Mouse (Mus musculus) adrenal gland, adult 18-20 months (tissue): ENCODE results near the gene Dmpk. TPM values are rescaled to one million over a fixed set of nuclear protein-coding genes. Genes with fewer than 3 reads are reported as not detected.

ENCODE experiments used
- DNase-seq, 2 experiments: peaks; one replicate each; pipeline ENCODE4 v3.0.0; 2021 to 2022; ENCODE audit warnings: low spot score in 2 of 2
- total RNA-seq, 2 experiments: library from RNA; stranded (reverse); gene quantifications; 1 replicate in 1 of 2; 2 replicates in 1 of 2; pipeline ENCODE4 v1.2.3; 2021

Dmpk gene
- total RNA-seq, 2 experiments from 2014 or later, result 127 to 137 TPM

GRCm38 (mm10) chr7:19075231-19075630, 8.4 kb upstream of the Dmpk start:
- DNase-seq, result no peak

- DNase-seq, result peak; percentile 85 to 86
These were observed 7.7 kb upstream of the Dmpk start, which contains the start of gene Dmwd for GRCm38 (mm10) chr7:19075723-19076585. TSS of gene Dmwd (plus strand) at chr7:19076227.

GRCm38 (mm10) chr7:19076586-19076991, 7.1 kb upstream of the Dmpk start:
- DNase-seq, result peak in 1 of 2 experiments; percentile 41

- peak in 1 of 2 experiments; percentile 42 for DNase-seq
These were observed 5.9 kb upstream of the Dmpk start for GRCm38 (mm10) chr7:19077761-19078160.

- no peak for DNase-seq
These were observed 4.9 kb upstream of the Dmpk start for GRCm38 (mm10) chr7:19078732-19079131.

- DNase-seq, result no peak
These were observed 3.1 kb upstream of the Dmpk start for GRCm38 (mm10) chr7:19080451-19080950.

- no peak for DNase-seq
These were observed 1.5 kb upstream of the Dmpk start for GRCm38 (mm10) chr7:19082171-19082570.

- no peak for DNase-seq
These were observed 553 bp upstream of the Dmpk start for GRCm38 (mm10) chr7:19083096-19083495.

GRCm38 (mm10) chr7:19084277-19084771, 675 bp downstream of the Dmpk start:
- DNase-seq, result no peak

GRCm38 (mm10) chr7:19084921-19085473, 1.3 kb downstream of the Dmpk start:
- DNase-seq, result no peak

GRCm38 (mm10) chr7:19085495-19085894, 1.8 kb downstream of the Dmpk start:
- DNase-seq, result no peak

GRCm38 (mm10) chr7:19086042-19086441, 2.4 kb downstream of the Dmpk start:
- peak in 1 of 2 experiments; percentile 68 for DNase-seq

GRCm38 (mm10) chr7:19086760-19087159, 3.1 kb downstream of the Dmpk start:
- no peak for DNase-seq

- DNase-seq, result peak in 1 of 2 experiments; percentile 76
These were observed 5.2 kb downstream of the Dmpk start for GRCm38 (mm10) chr7:19088813-19089212.

GRCm38 (mm10) chr7:19091913-19092312, 8.3 kb downstream of the Dmpk start:
- DNase-seq, result no peak

GRCm38 (mm10) chr7:19092381-19093173, 8.9 kb downstream of the Dmpk start:
- peak in 1 of 2 experiments; percentile 58 for DNase-seq

GRCm38 (mm10) chr7:19093174-19093521, 9.5 kb downstream of the Dmpk start:
- DNase-seq, result peak; percentile 84 to 87

GRCm38 (mm10) chr7:19093537-19094385, 10.1 kb downstream of the Dmpk start:
- peak; percentile 94 for DNase-seq

- DNase-seq, result no peak
These were observed 10.8 kb downstream of the Dmpk start, which contains the start of gene Six5 for GRCm38 (mm10) chr7:19094471-19094825. TSS of gene Six5 (plus strand) at chr7:19094594.
